Mouse (Mus musculus): ENCODE measurements around the gene Usp28.

DNA sequence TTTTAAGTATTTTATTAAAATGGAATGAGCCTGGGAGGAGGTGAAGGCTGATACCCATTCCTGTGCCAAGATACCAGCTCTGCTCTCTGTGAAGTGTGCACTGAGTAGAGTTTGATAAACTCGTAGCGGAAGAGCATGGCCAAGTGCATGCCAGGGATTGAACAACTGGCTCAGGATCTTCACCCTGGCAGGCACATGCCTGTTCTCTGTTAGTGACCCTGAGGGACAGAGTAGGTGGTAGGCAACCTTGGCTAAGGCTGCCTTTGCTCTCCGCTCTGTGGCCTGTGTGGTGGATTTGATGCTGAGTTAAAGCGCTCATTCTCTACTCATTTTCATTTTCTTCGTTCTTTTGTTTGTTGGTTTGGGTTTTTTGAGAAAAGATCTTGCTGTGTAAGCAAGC lies 36.1 kb downstream of the Usp28 start:
- TF ChIP-seq CTCF (IDR thresholded peaks at IDR 0.05; ENCODE audit: extremely low read depth, insufficient read length, insufficient replicate concordance, low read depth, low read length) (no peak), POLR2A (IDR thresholded peaks at IDR 0.05; ENCODE audit: low read depth, low read length) (no peak)
